Mouse (Mus musculus): ENCODE data around the gene Ptprg. TPM values are rescaled to one million over a fixed set of nuclear protein-coding genes. Genes with fewer than 3 reads are reported as not detected.
"Not testable (repeated sequence)": the region's sequence is repeated elsewhere in the genome, so short reads cannot be mapped to it uniquely, and the experiment has no call there.

The Ptprg gene
- polyA plus RNA-seq, 1 experiment from 2014 or later, result 16.4 TPM

DNA sequence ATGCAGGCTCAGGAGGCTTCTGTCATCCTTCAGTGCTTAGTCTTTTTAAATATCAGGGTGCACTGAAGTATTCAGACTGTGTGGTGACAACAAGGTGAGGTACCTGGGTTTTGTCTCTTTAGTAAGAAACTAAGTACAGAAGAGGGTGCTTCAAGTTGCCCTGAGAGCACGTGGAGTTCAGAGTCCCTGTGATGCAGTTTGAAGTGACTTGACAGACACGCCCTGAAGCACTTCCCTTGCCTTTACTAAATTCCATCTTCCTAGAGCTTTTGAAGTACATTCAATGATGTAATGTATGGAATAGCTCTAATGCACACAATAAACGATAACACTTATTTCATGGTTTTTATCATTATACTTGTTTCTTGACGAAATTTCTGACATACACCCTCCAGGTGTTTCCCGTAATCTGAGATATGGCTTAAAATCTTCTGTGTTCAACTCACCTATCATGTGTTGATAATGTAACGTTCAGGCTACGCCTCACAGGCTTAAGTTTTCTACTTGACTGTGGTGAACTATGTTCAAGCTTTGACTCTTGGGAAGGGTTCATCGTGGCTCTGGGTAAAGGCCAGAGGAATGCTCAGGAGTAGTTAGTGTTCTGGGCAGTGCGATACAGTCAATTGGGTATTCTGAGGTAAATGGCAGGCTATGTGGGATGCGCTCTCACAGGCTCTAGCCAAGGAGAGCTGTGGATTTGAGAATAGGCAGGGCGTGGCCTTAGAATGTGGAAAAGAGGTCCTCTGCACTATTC is 483.4 kb downstream of the Ptprg start:
- Histone ChIP-seq H3K9ac (no peak overlapping the region), H3K36me3 (no peaks in the 10 kb centered on the region), H3K27ac (no peak overlapping the region), H3K4me3 (no peak overlapping the region), H3K4me2 (no peak overlapping the region), H3K27me3 (no peaks in the 10 kb centered on the region), H3K9me3 (replicated peaks) (no peaks in the 10 kb centered on the region), H3K4me1 (replicated peaks) (no peaks in the 10 kb centered on the region)
- no peak for ATAC-seq (replicated peaks; ENCODE audit: insufficient number of reproducible peaks, insufficient read depth, low FRiP score, low read depth)
- 79% methylated on average over 11 of the region's 11 CpGs for WGBS

DNA sequence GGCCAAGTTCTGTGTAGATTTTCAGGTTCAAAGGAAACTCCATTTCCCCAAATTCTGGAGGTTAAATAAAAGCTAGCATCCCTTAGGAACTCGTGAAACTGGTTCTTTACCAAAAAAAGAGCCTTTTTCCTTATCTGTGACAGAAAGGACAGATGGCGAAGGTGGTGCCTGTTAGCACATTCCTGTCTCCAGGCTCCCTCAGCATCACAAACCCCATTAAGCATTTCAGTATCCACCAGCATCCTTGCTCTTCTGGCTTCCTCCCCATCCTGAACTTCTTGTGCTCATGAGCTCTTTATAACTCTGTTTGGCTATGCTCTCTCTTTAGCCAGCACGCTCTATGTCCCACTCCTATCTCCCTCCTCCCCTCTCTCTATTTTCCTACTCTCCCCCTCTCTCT is 486.4 kb downstream of the Ptprg start:
- Histone ChIP-seq H3K27ac (no peak overlapping the region), H3K4me2 (no peak overlapping the region), H3K4me3 (no peak overlapping the region), H3K27me3 (no peaks in the 10 kb centered on the region), H3K9me3 (replicated peaks) (no peaks in the 10 kb centered on the region), H3K9ac (no peak overlapping the region), H3K36me3 (no peaks in the 10 kb centered on the region), H3K4me1 (replicated peaks) (no peaks in the 10 kb centered on the region)
- ATAC-seq (replicated peaks; ENCODE audit: insufficient number of reproducible peaks, insufficient read depth, low FRiP score, low read depth), result no peak
- whole genome bisulfite sequencing, result 78% methylated on average over 3 of the region's 3 CpGs

DNA sequence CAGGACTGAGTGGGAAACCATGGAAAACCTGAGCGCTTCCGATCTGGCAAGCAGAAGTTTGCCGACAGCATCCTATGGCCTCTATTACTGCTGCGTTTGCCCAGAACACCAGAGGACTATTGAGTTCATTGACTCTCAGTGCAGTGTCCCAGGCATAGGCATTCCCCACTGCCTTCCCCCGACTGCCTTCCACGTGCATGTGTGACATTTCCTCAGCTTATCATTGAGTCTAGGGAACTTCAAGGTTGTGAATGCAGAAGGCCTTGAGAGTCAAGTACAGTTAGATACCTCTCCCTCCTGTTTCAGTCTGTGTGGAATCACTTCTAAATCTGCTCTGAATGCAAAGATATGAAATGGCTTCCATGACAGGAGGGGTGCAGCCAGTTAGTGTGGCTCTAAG is 488.2 kb downstream of the Ptprg start:
- Histone ChIP-seq H3K27ac (no peak overlapping the region), H3K9ac (no peak overlapping the region), H3K4me1 (replicated peaks) (no peaks in the 10 kb centered on the region), H3K4me2 (no peak overlapping the region), H3K9me3 (replicated peaks) (no peaks in the 10 kb centered on the region), H3K4me3 (no peak overlapping the region), H3K27me3 (no peaks in the 10 kb centered on the region), H3K36me3 (no peaks in the 10 kb centered on the region)
- no peak for ATAC-seq (replicated peaks; ENCODE audit: insufficient number of reproducible peaks, insufficient read depth, low FRiP score, low read depth)
- WGBS, result 76% methylated on average over 6 of the region's 6 CpGs

DNA sequence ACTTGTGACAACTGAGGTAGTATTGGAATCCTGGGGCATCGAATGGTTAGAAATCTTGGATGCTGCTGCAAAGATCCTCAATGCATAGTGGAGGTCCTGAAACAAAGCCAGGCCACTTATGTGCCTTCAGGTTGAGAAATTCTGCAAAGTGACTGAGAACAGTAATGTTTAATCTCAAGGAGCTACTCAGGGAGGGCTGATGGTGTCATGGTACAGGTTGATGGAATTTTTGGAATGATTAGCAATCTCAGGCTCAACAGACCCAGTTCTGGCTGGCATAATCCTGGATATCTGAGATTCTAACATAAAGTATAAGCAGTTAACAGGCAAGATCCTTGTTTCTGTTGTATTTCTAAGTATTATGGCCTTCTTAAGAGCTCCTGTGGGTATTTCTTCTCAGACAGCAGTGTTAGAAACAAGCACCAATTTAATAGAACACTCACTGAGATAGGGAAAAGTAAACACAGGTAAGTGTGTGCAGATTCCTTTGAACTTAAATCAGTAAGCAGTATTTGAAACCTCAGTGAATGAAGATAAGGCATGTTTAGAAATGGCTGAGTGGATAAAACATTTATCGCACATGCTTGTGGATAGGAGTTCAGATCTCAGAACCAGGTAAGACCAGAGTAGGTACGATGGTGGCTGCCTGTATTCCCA is 493.0 kb downstream of the Ptprg start:
- 77% methylated on average over 3 of the region's 3 CpGs for WGBS
- Histone ChIP-seq H3K4me3 (no peak overlapping the region), H3K4me1 (replicated peaks) (no peaks in the 10 kb centered on the region), H3K9me3 (replicated peaks) (no peaks in the 10 kb centered on the region), H3K9ac (no peak overlapping the region), H3K4me2 (no peak overlapping the region), H3K36me3 (no peaks in the 10 kb centered on the region), H3K27ac (no peak overlapping the region), H3K27me3 (no peaks in the 10 kb centered on the region)
- no peak for ATAC-seq (replicated peaks; ENCODE audit: insufficient number of reproducible peaks, insufficient read depth, low FRiP score, low read depth)

DNA sequence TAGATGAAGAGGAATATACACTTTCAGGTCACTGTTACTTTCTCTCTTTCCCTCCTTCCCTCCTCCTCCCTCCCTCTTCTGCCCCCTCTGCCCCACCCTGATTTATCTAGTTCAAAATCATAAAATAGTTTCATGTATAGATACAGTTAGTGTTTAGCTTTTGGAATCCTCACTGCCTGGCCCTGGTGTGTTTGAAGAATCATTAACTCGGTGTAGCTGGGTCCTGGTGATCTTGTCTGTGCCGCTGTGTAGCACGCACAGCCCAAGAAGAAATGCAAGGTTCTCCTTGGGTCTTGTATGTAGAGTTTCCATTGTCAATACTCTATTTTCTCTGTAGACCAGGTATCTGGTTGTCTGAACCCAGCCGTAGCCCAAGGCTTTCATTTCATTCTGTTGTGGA is 494.3 kb downstream of the Ptprg start:
- no peaks in the 10 kb centered on the region for H3K36me3 ChIP-seq

DNA sequence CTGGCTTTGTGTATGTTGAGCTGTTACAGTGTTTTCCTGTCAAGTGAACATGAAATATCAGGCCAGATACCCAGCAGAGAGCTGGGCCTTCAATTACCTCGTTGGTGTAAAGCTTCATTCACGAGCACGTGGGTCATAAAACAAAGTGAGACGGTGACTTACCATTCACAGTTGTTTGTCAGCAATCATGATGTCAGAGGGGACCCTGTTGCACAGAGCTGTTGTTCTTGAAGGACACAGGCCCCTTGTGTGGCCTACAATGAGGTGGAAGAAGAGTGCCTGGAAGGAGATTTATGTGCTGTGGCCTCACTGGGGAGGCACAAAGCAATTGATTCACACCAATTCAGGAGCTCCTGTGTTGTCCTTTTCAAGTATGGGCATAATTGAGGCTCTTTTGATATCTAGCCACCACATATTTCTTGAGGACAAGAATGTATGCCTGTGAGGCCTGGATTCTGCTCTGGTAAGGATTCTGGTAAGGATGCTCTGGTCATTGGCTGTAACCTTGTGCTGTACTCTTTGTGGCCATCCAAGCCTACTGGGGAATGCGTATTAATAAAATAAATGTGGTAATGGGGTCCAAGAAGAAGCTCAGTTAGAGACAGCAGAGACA is 503.7 kb downstream of the Ptprg start:
- ATAC-seq (replicated peaks; ENCODE audit: insufficient number of reproducible peaks, insufficient read depth, low FRiP score, low read depth), result no peak
- H3K4me3 ChIP-seq, result no peak overlapping the region
- no peak overlapping the region for H3K27ac ChIP-seq
- H3K4me1 ChIP-seq (replicated peaks), result peaks cover 15% of the 10 kb centered on the region
- no peaks in the 10 kb centered on the region for H3K9me3 ChIP-seq (replicated peaks)
- H3K27me3 ChIP-seq, result no peaks in the 10 kb centered on the region
- no peaks in the 10 kb centered on the region for H3K36me3 ChIP-seq
- no peak overlapping the region for H3K4me2 ChIP-seq
- 71% methylated on average over 5 of the region's 5 CpGs for WGBS
- H3K9ac ChIP-seq, result no peak overlapping the region

More for the DNA sequence above, 494.3 kb downstream of the Ptprg start:
- Histone ChIP-seq H3K9me3 (replicated peaks) (no peaks in the 10 kb centered on the region), H3K9ac (no peak overlapping the region), H3K4me2 (no peak overlapping the region), H3K4me1 (replicated peaks) (no peaks in the 10 kb centered on the region), H3K4me3 (no peak overlapping the region), H3K27me3 (no peaks in the 10 kb centered on the region), H3K27ac (no peak overlapping the region)
- 92% methylated on average over 4 of the region's 4 CpGs for WGBS
- ATAC-seq (replicated peaks; ENCODE audit: insufficient number of reproducible peaks, insufficient read depth, low FRiP score, low read depth), result no peak

DNA sequence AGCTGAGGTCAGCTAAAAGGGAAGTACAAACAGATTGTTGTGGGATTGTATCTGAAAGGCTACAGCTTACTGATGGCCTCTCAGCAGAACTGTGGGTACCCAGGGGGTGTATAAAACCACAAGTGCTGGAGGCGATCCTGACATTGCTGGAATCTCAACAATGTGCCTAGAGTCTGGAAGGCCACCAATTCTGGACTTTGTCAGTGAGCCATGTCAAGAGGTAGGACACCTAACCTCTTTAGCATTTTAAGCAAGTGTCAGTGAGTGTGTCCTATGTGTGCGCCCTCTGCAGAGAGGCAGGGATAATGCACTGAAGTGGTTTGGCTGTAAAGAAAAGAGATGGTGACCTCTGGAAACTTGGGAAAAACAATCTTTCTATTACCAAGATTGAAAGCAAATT is 504.5 kb downstream of the Ptprg start:
- Histone ChIP-seq H3K9ac (no peak overlapping the region), H3K4me2 (no peak overlapping the region), H3K4me1 (replicated peaks) (peaks cover 15% of the 10 kb centered on the region), H3K4me3 (no peak overlapping the region), H3K36me3 (no peaks in the 10 kb centered on the region), H3K27ac (0 out of 2 replicates have a peak overlapping the region, but pooled peaks have one; percentile 0), H3K27me3 (no peaks in the 10 kb centered on the region), H3K9me3 (replicated peaks) (no peaks in the 10 kb centered on the region)
- 0 out of 2 replicates have a peak, but pooled peaks have one; percentile 58 for ATAC-seq (replicated peaks; ENCODE audit: insufficient number of reproducible peaks, insufficient read depth, low FRiP score, low read depth)
- WGBS, result 33% methylated on average over 2 of the region's 2 CpGs

DNA sequence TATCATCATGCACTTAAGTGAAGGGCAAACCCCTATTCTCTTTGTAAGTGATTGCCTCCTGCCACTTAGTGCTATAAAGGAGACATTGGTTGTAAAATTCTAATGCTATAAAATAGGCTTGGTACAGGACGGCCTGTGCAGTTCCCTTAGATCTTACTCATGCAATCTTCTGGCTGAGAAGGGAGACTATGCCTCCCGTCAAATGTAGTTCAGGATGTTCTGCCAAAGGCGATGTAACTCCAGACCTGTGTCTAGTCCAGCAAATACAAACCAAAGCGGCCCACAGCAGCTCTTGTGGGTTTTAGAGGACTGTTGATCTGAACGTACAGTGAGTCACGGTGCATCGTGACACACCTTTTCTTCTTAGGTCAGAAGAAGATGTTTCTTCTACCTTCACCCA is 505.8 kb downstream of the Ptprg start:
- no peaks in the 10 kb centered on the region for H3K36me3 ChIP-seq
- no peak overlapping the region for H3K4me2 ChIP-seq
- peaks cover 15% of the 10 kb centered on the region for H3K4me1 ChIP-seq (replicated peaks)
- no peak overlapping the region for H3K4me3 ChIP-seq
- WGBS, result 81% methylated on average over 7 of the region's 7 CpGs
- H3K9me3 ChIP-seq (replicated peaks), result no peaks in the 10 kb centered on the region
- no peak overlapping the region for H3K9ac ChIP-seq
- ATAC-seq (replicated peaks; ENCODE audit: insufficient number of reproducible peaks, insufficient read depth, low FRiP score, low read depth), result no peak
- H3K27ac ChIP-seq, result no peak overlapping the region
- no peaks in the 10 kb centered on the region for H3K27me3 ChIP-seq

DNA sequence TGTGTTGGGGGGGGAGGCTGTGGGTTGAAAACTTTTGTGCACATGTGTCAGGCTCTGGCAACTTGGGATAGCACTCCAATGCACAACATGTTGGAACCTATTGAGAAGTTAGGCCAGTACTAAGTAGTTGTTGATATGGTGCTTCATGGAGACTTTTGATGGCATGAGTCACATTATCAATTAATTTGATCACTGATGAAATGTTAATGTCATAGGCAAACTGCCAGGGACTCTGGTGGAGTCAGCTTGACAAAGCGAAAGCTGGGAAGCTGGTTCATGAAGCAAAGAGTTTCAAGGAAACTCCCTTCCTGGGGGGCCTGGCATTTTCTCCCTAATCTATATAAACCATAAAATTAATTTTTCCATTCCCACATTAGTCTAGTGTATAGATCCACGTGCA is 508.0 kb downstream of the Ptprg start:
- ATAC-seq (replicated peaks; ENCODE audit: insufficient number of reproducible peaks, insufficient read depth, low FRiP score, low read depth); H3K4me2 ChIP-seq; H3K27me3 ChIP-seq; H3K9ac ChIP-seq; H3K36me3 ChIP-seq; H3K9me3 ChIP-seq (replicated peaks); H3K4me3 ChIP-seq; H3K27ac ChIP-seq: not testable (repeated sequence)
- 68% methylated on average over 2 of the region's 2 CpGs for WGBS
- H3K4me1 ChIP-seq (replicated peaks), result peaks cover 15% of the 10 kb centered on the region

DNA sequence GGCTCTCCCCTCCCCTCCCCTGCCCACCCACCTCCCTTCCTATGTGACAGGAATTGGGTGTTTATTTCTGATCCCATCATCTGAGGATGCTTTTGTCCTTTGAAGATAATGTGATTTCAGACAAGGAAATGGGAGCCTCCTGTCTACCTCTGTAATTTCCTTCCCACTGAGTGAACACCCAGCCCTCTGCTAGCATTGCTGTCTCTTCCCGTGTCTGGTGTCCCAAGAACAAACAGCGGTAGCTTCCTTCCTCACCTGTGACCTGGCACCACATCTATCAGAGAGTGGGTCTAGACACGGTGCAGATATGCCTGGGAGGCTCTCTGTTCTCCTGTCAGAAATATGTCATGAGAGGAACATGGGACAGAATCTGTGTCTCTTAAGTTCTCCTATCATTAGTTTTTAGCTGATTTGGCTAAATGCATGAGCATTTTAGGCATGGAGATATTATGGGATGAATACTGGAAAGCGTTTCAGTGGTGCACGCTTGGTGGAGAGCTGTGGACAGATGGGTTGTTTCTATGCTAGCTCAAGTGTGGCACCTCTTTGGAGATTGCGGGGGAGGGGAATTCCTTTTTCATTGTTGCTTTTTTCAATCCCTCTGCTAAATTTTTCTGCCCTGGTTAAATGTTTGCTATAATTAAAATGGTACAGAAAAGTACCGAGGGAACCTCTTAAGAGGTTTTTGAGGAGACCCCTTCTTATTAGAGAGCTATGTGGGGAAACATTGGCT is 509.5 kb downstream of the Ptprg start:
- Histone ChIP-seq H3K9me3 (replicated peaks) (no peaks in the 10 kb centered on the region), H3K9ac (no peak overlapping the region), H3K4me1 (replicated peaks) (peaks cover 14% of the 10 kb centered on the region), H3K27ac (no peak overlapping the region), H3K4me3 (no peak overlapping the region), H3K4me2 (no peak overlapping the region), H3K36me3 (no peaks in the 10 kb centered on the region), H3K27me3 (no peaks in the 10 kb centered on the region)
- ATAC-seq (replicated peaks; ENCODE audit: insufficient number of reproducible peaks, insufficient read depth, low FRiP score, low read depth), result no peak
- 69% methylated on average over 7 of the region's 7 CpGs for WGBS

DNA sequence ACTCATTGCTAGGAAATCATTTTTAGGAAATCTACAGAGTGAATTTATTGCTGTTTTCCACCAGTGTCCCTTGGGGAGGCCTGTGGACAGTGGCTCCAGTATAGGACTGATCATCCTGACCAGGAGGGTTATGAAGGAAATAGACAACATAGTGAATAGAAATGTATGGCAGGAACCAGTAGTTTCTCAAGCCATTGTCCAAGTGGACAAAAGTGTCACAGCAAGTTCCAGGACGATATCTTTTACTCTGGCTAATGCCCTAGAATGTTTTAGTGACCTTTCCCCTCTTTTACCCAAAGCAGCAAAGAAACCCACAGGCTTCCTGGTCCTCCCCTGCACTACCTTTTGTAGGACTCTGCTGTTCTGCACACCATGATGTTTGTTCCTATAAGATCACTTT is 511.7 kb downstream of the Ptprg start:
- no peak overlapping the region for H3K27ac ChIP-seq
- H3K36me3 ChIP-seq, result no peaks in the 10 kb centered on the region
- WGBS, result 78% methylated on average over 1 of the region's 1 CpGs
- no peak for ATAC-seq (replicated peaks; ENCODE audit: insufficient number of reproducible peaks, insufficient read depth, low FRiP score, low read depth)
- H3K4me2 ChIP-seq, result no peak overlapping the region
- no peaks in the 10 kb centered on the region for H3K9me3 ChIP-seq (replicated peaks)
- H3K4me1 ChIP-seq (replicated peaks), result no peaks in the 10 kb centered on the region
- no peaks in the 10 kb centered on the region for H3K27me3 ChIP-seq
- H3K9ac ChIP-seq, result no peak overlapping the region
- H3K4me3 ChIP-seq, result no peak overlapping the region

Measured in heart, embryonic 15.5 days (tissue).